Mouse (Mus musculus): ENCODE results near the gene Map10. TPM values are rescaled to one million over a fixed set of nuclear protein-coding genes. Genes with fewer than 3 reads are reported as not detected.

Gene Map10
- polyA plus RNA-seq, 1 experiment from 2014 or later: 8.7 TPM

Other genes starting within 250 kb of the Map10 start
- gene Sipa1l2, start 100.0 kb upstream of the Map10 start, polyA plus RNA-seq (2016; fragmentation: Nextera tagmentation; extraction: Ambion mirVana): 33.2 and 37.2 TPM in 2 replicates
- 17.1 and 20.0 TPM in 2 replicates for gene Ntpcr, start 60.1 kb downstream of the Map10 start, polyA plus RNA-seq (2016; fragmentation: Nextera tagmentation; extraction: Ambion mirVana)
- 1.3 TPM in 2 replicates for gene Pcnx2, start 228.5 kb downstream of the Map10 start, polyA plus RNA-seq (2016; fragmentation: Nextera tagmentation; extraction: Ambion mirVana)
- 0.08 TPM in 2 replicates for gene Map3k21, start 240.6 kb downstream of the Map10 start, polyA plus RNA-seq (2016; fragmentation: Nextera tagmentation; extraction: Ambion mirVana)